Mouse (Mus musculus): ENCODE measurements at regions not wholly inside any gene's neighbourhood (a gene's known extent, or its start where the extent isn't known, plus 50 kb on each side); places are given as distances from the start of the nearest gene placed in this dataset.

DNA sequence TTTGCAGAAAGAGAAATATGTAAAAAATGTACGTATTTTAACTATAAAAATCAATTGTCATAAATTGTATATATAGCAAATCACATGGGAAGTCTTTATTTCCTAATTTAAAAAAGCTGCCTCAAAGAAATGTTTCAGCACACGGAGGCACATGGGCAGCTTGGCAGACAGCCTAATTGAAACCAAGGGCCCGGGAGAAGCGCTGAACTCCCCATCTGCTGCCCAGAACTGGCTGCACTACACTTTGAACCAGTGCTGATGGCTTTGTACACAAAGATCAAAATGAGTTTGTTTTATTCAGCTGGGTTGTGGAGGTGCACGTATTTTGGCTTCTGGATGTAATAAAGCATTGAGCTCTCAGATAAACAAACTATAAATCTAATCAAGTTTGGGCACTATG is 100.2 kb upstream of the Rspo3 start:
- no peak for DNase-seq (ENCODE audit: low spot score)

DNA sequence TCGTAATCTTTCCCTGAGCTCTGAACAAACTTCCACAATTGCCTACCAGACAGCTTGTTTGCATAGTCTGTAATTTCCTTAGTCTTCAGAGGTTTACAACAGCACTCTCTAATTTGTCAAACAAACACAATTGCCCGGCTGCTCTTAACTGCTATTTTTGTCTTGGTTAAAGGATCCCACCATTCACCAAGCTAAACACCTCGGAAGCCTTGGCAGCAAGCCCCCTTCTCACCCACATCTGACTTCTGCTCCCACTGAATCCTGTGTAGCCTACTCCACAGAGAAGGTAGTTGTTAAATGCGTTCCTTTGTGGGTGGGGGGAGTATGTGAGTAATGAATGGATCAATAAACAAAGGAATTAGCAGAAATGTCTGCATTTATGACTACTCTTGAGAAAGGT is 59.8 kb upstream of the Rspo3 start:
- no peak for DNase-seq (ENCODE audit: low spot score)

GRCm38 (mm10) chr10:29594969-29595368 is 59.3 kb upstream of the Rspo3 start:
- DNase-seq (ENCODE audit: low spot score): no peak

DNA sequence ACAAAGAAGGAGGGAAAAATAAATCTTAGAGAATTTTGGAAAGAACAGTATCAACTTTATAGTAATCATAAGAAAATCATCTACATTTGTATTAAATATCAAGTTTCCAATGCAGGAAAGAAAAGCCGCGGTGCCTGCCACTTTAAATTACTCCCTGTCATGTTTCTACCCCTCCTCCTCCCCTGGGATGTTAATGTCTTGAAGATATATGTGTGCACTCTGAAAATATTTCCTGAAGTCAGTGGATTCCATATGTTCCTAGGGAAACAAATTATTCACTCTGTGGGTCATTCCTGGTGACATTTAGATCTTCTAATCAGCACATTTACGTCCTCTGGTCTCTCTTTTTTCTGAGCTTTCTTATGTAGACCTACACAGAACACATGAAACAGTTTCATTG is 57.2 kb upstream of the Rspo3 start:
- no peak for DNase-seq (ENCODE audit: low spot score)

GRCm38 (mm10) chr10:29590187-29590586 is 54.5 kb upstream of the Rspo3 start:
- no peak for DNase-seq (ENCODE audit: low spot score)

DNA sequence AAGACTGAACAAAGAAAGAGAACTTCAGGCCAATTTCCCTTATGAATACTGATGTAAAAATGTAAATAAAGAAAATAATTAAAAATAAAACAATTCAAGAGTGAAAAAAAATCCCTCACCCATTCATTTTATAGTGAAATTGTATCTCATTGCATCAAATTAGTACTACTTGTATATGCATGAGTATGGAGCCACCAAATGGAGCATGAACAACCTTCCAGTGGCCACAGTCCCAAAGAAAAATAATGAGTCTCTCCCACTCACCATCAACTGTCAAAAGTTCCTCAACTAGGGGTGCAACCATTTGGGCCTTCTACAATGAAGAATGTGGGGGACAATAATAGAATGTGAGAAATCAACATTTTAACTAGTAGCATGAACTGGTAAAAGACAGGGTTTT is 54.1 kb upstream of the Rspo3 start:
- DNase-seq (ENCODE audit: low spot score): no peak
